ENCODE assay signal across 8 mouse cellular contexts in the genomic region with DNA sequence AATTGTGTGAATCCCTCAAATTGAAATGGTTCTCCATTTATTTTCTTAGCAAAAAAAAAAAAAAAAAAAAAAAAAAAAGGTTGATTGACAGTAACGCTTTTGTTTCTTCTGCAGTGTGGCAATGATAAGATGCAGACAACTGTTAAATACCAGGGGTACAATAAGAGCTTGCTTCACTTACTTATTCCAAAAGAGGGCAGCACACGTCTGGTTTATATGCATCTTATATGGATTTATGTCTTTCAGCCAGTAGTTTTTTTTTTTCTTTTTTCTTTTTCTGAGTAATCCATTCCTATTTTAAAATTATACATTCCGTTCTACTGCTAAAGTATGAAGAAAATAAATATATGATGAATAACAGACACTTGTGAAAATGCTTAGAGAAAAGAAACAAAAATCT.
DNase-seq lines count a peak whose midpoint lies in the region; ATAC-seq and TF ChIP-seq lines count a peak whose summit lies in the region.

No protein-coding gene starts in this region.

- H3K36me3 ChIP-seq in heart, postnatal 0 days (replicated peaks; ENCODE audit: control insufficient read depth, insufficient read depth, low read length), result no peaks in the 10 kb centered on the region
- H3K36me3 ChIP-seq in lung, postnatal 0 days (ENCODE audit: insufficient read depth, low read length), result no peaks in the 10 kb centered on the region
- no peaks in the 10 kb centered on the region for H3K36me3 ChIP-seq in midbrain, postnatal 0 days (ENCODE audit: insufficient read depth, low read length)
- no peaks in the 10 kb centered on the region for H3K36me3 ChIP-seq in kidney, embryonic 14.5 days (ENCODE audit: control insufficient read depth, insufficient read depth, low read length)

- H3K27ac ChIP-seq in heart, postnatal 0 days (ENCODE audit: low read depth), result no peak overlapping the region
- no peak overlapping the region for H3K27ac ChIP-seq in lung, postnatal 0 days (ENCODE audit: low read length)
- no peak overlapping the region for H3K27ac ChIP-seq in midbrain, postnatal 0 days (ENCODE audit: low read depth, low read length)
- H3K27ac ChIP-seq in kidney, embryonic 14.5 days (ENCODE audit: low read depth, low read length), result no peak overlapping the region

- H3K9me3 ChIP-seq in heart, postnatal 0 days (replicated peaks; ENCODE audit: control insufficient read depth, low read length), result no peaks in the 10 kb centered on the region
- H3K9me3 ChIP-seq in lung, postnatal 0 days (ENCODE audit: low read length), result no peaks in the 10 kb centered on the region
- H3K9me3 ChIP-seq in midbrain, postnatal 0 days (ENCODE audit: low read length), result no peaks in the 10 kb centered on the region
- H3K9me3 ChIP-seq in kidney, embryonic 14.5 days (ENCODE audit: control insufficient read depth, low read length), result no peaks in the 10 kb centered on the region

- TF ChIP-seq EP300 in heart, postnatal 0 days (IDR thresholded peaks at IDR 0.05; ENCODE audit: low read depth), result no peak
- no peak for TF ChIP-seq EP300 in lung, postnatal 0 days (IDR thresholded peaks at IDR 0.05)

- ATAC-seq in heart, postnatal 0 days (ENCODE audit: insufficient read depth, low read depth), result no peak
- no peak for ATAC-seq in lung, postnatal 0 days
- ATAC-seq in midbrain, postnatal 0 days (ENCODE audit: low FRiP score), result no peak
- ATAC-seq in kidney, embryonic 14.5 days (ENCODE audit: low FRiP score, low TSS enrichment), result no peak

- TF ChIP-seq CTCF in heart, postnatal 0 days (IDR thresholded peaks at IDR 0.05; ENCODE audit: low read depth), result peak; percentile 44
- TF ChIP-seq CTCF in lung, postnatal 0 days (IDR thresholded peaks at IDR 0.05), result peak; percentile 47
- TF ChIP-seq CTCF in midbrain, postnatal 0 days (IDR thresholded peaks at IDR 0.05), result peak; percentile 78

- peak; percentile 29 for DNase-seq in heart, postnatal 0 days (ENCODE audit: low spot score)
- DNase-seq in heart, adult 9 months (ENCODE audit: low spot score in 2 of 2), result no peak
- DNase-seq in lung, postnatal 0 days (ENCODE audit: low spot score), result peak; percentile 70
- DNase-seq in lung, postnatal 4 days, result no peak
- DNase-seq in embryo, embryonic 9.5 days (ENCODE audit: extremely low spot score), result peak; percentile 14
- DNase-seq in midbrain, postnatal 0 days (ENCODE audit: low spot score), result peak; percentile 91
- no peak for DNase-seq in adrenal gland, postnatal 25 days

- H3K27me3 ChIP-seq in heart, postnatal 0 days (ENCODE audit: control insufficient read depth, insufficient read depth, low read length), result no peaks in the 10 kb centered on the region
- no peaks in the 10 kb centered on the region for H3K27me3 ChIP-seq in lung, postnatal 0 days (replicated peaks; ENCODE audit: insufficient read depth, low read length)
- no peaks in the 10 kb centered on the region for H3K27me3 ChIP-seq in midbrain, postnatal 0 days (ENCODE audit: insufficient read depth, low read length)
- no peaks in the 10 kb centered on the region for H3K27me3 ChIP-seq in kidney, embryonic 14.5 days (ENCODE audit: control insufficient read depth, insufficient read depth, low read length)

- 32% methylated on average over 3 of the region's 3 CpGs for WGBS in heart, postnatal 0 days
- WGBS in lung, postnatal 0 days, result 26% methylated on average over 3 of the region's 3 CpGs
- WGBS in midbrain, postnatal 0 days, result 27% methylated on average over 3 of the region's 3 CpGs
- 48% methylated on average over 3 of the region's 3 CpGs for WGBS in kidney, embryonic 14.5 days

- no peak overlapping the region for H3K4me3 ChIP-seq in heart, postnatal 0 days (ENCODE audit: low read depth, low read length)
- no peak overlapping the region for H3K4me3 ChIP-seq in lung, postnatal 0 days (ENCODE audit: low read depth, low read length)
- H3K4me3 ChIP-seq in midbrain, postnatal 0 days (ENCODE audit: low read depth, low read length), result no peak overlapping the region
- no peak overlapping the region for H3K4me3 ChIP-seq in kidney, embryonic 14.5 days (ENCODE audit: low read length)

- H3K9ac ChIP-seq in heart, postnatal 0 days (replicated peaks; ENCODE audit: low read depth, low read length), result no peak overlapping the region
- H3K9ac ChIP-seq in lung, postnatal 0 days (replicated peaks; ENCODE audit: low read depth), result no peak overlapping the region
- H3K9ac ChIP-seq in midbrain, postnatal 0 days (replicated peaks; ENCODE audit: low read length, poor library complexity, severe bottlenecking), result no peak overlapping the region
- no peak overlapping the region for H3K9ac ChIP-seq in kidney, embryonic 14.5 days (ENCODE audit: low read depth, low read length)

- no peak overlapping the region for H3K4me2 ChIP-seq in heart, postnatal 0 days (ENCODE audit: low read depth, low read length)
- H3K4me2 ChIP-seq in lung, postnatal 0 days (replicated peaks; ENCODE audit: low read depth, low read length), result no peak overlapping the region
- H3K4me2 ChIP-seq in midbrain, postnatal 0 days (ENCODE audit: low read depth, low read length, poor library complexity, severe bottlenecking), result no peak overlapping the region
- no peak overlapping the region for H3K4me2 ChIP-seq in kidney, embryonic 14.5 days (replicated peaks; ENCODE audit: low read depth, low read length)

- H3K4me1 ChIP-seq in heart, postnatal 0 days (ENCODE audit: control insufficient read depth, insufficient read depth), result no peaks in the 10 kb centered on the region
- no peaks in the 10 kb centered on the region for H3K4me1 ChIP-seq in lung, postnatal 0 days (ENCODE audit: insufficient read depth, low read depth, low read length)
- no peaks in the 10 kb centered on the region for H3K4me1 ChIP-seq in midbrain, postnatal 0 days (ENCODE audit: insufficient read depth, low read length)
- H3K4me1 ChIP-seq in kidney, embryonic 14.5 days (ENCODE audit: control insufficient read depth, insufficient read depth, low read length), result no peaks in the 10 kb centered on the region

Comparison
In these comparisons a context has a peak if more than half of its experiments do, and no peak if none do; other contexts are left out.
1. DNase-seq: peak in heart, postnatal 0 days (single experiment), lung, postnatal 0 days (single experiment), embryo, embryonic 9.5 days (single experiment) and midbrain, postnatal 0 days (single experiment); none in heart, adult 9 months (0 of 2), lung, postnatal 4 days (0 of 2) and adrenal gland, postnatal 25 days (single experiment).
2. Peak in every context shown above with its lines, with median percentiles within 50 percentile points of each other: CTCF ChIP-seq.